Mouse (Mus musculus) bone marrow macrophage, adult 2 months (primary cell): ENCODE data around the gene Gm5244.

Experiments
- CTCF ChIP-seq: IDR thresholded peaks from 2 replicates; pipeline ENCODE4 v1.5.1; 2012; ENCODE audit warnings: low read depth, mild to moderate bottlenecking, low read length, moderate library complexity
- POLR2A ChIP-seq: IDR thresholded peaks from 2 replicates; pipeline ENCODE4 v1.6.1; 2012; ENCODE audit warnings: mild to moderate bottlenecking, low read depth, low read length, borderline replicate concordance

GRCm38 (mm10) chr19:12798404-12798803 is 48.1 kb upstream of the Gm5244 start:
- TF ChIP-seq CTCF (no peak), POLR2A (no peak)
